14 mouse cellular contexts compared by ENCODE assay signal in genomic region chr7:34968749-34969433, GRCm38 (mm10). TPM values are rescaled to one million over a fixed set of nuclear protein-coding genes. Genes with fewer than 3 reads are reported as not detected.
DNase-seq lines count a peak whose midpoint lies in the region; ATAC-seq and TF ChIP-seq lines count a peak whose summit lies in the region.
"Had no signal": no experiment of that assay in that cellular context is flagged by ENCODE, and none has a peak within 500 bp of the region (broad histone marks: within the 10 kb centered on the region; RNA-seq: fewer than 3 reads in every experiment).

No protein-coding gene starts in this region.

- WGBS in intestine, embryonic 15.5 days, result 83% methylated on average over 3 of the region's 3 CpGs

- H3K4me1 ChIP-seq in intestine, embryonic 15.5 days (replicated peaks), result 0 out of 2 replicates have a peak, but pooled peaks cover 9% of the 10 kb centered on the region

- peak; percentile 10 for DNase-seq in spleen, adult 12 weeks (ENCODE audit: low spot score)
- DNase-seq in spleen, adult 18-20 months, result no peak
- DNase-seq in thymus, adult 18-20 months, result no peak
- DNase-seq in layer of hippocampus, adult 2 months (ENCODE audit: low spot score in 2 of 2), result no peak
- no peak for DNase-seq in kidney, postnatal 4 days
- DNase-seq: cerebellum, adult 8-10 months; gastrocnemius, postnatal 14 days; left cerebral cortex, postnatal 4 days; lung, postnatal 14 days; thymus, adult 2 months had no signal

- no peak for TF ChIP-seq CTCF in layer of hippocampus, adult 2 months (conservative IDR thresholded peaks at IDR 0.05)

- no peaks in the 10 kb centered on the region for H3K9me3 ChIP-seq in intestine, embryonic 15.5 days

- no peaks in the 10 kb centered on the region for H3K27me3 ChIP-seq in intestine, embryonic 15.5 days (replicated peaks)

- H3K9ac ChIP-seq in intestine, embryonic 15.5 days, result no peak overlapping the region

- no peak overlapping the region for H3K4me2 ChIP-seq in intestine, embryonic 15.5 days (replicated peaks)

- ATAC-seq in intestine, embryonic 15.5 days, result peak; percentile 85
- ATAC-seq in megakaryocyte progenitor cell, adult 5-6 weeks (replicated peaks; ENCODE audit: poor library complexity), result peak; percentile 84
- ATAC-seq: forebrain, embryonic 14.5 days; midbrain, embryonic 16.5 days had no signal

- H3K4me3 ChIP-seq in intestine, embryonic 15.5 days (replicated peaks), result no peak overlapping the region
- no peak overlapping the region for H3K4me3 ChIP-seq in layer of hippocampus, adult 2 months

- peaks cover 11% of the 10 kb centered on the region for H3K36me3 ChIP-seq in intestine, embryonic 15.5 days

- H3K27ac ChIP-seq in intestine, embryonic 15.5 days, result no peak overlapping the region
- no peak overlapping the region for H3K27ac ChIP-seq in layer of hippocampus, adult 2 months

RNA-seq across cellular contexts. Expression of gene Pepd, which starts 56.7 kb away (rescaled TPM):
- 91.4 and 95.6 TPM in 2 replicates for polyA plus RNA-seq in intestine, embryonic 15.5 days (2015; fragmentation: Nextera tagmentation; extraction: Ambion mirVana)
- total RNA-seq in megakaryocyte progenitor cell, adult 5-6 weeks (2015), result 32.6 and 37.7 TPM in 2 replicates
- total RNA-seq in megakaryocyte progenitor cell, adult 5-6 weeks (2017), result 30.8 and 40.6 TPM in 2 replicates
- total RNA-seq in layer of hippocampus, adult 2 months (2021), result 10 to 100 TPM; 31.4 to 31.8 TPM
